ENCODE assay signal across 16 mouse cellular contexts in genomic region chr8:122935912-122936311, GRCm38 (mm10).
DNase-seq lines count a peak whose midpoint lies in the region; ATAC-seq and TF ChIP-seq lines count a peak whose summit lies in the region.
"Had no signal": no experiment of that assay in that cellular context is flagged by ENCODE, and none has a peak within 500 bp of the region (broad histone marks: within the 10 kb centered on the region; RNA-seq: fewer than 3 reads in every experiment).

No protein-coding gene starts in this region.

- ATAC-seq in lung, postnatal 0 days = peak; percentile 61; the same call in 1 of the 2 replicates
- ATAC-seq: forebrain, embryonic 13.5 days; hindbrain, postnatal 0 days had no signal

- WGBS in lung, postnatal 0 days = 35% methylated on average over 3 of the region's 3 CpGs

- TF ChIP-seq CTCF in gastrocnemius, adult 2 months (IDR thresholded peaks at IDR 0.05) = no peak
- no peak for TF ChIP-seq CTCF in lung, postnatal 0 days (IDR thresholded peaks at IDR 0.05)
- TF ChIP-seq CTCF in embryonic fibroblast, embryonic 13.5 days (IDR thresholded peaks at IDR 0.05; ENCODE audit: borderline replicate concordance, insufficient read depth, low read length) = no peak

- TF ChIP-seq EP300 in lung, postnatal 0 days (IDR thresholded peaks at IDR 0.05) = peak; percentile 66

- DNase-seq in gastrocnemius, adult 2 months = no peak
- no peak for DNase-seq in gastrocnemius, postnatal 14 days
- peak; percentile 40 for DNase-seq in lung, postnatal 0 days (ENCODE audit: low spot score)
- no peak for DNase-seq in lung, postnatal 10 days
- no peak for DNase-seq in right cerebral cortex, postnatal 4 days
- DNase-seq: adrenal gland, postnatal 10 days; gastrocnemius, postnatal 10 days; heart, adult 2 months; heart, postnatal 14 days had no signal

- no peaks in the 10 kb centered on the region for H3K36me3 ChIP-seq in lung, postnatal 0 days (ENCODE audit: insufficient read depth, low read length)
- H3K36me3 ChIP-seq: embryonic facial prominence, embryonic 13.5 days; heart, embryonic 15.5 days had no signal

- intact Hi-C loops in gastrocnemius, adult 2 months (cut with DNase I) = no loop called here
- intact Hi-C loops in gastrocnemius, postnatal 14 days (cut with DNase I; ENCODE audit: low total_unique reads) = no loop called here

- 0 out of 2 replicates have a peak overlapping the region, but pooled peaks have one; percentile 6 for H3K27ac ChIP-seq in gastrocnemius, adult 2 months
- H3K27ac ChIP-seq in lung, postnatal 0 days (ENCODE audit: low read length) = 0 out of 2 replicates have a peak overlapping the region, but pooled peaks have one; percentile 29
- H3K27ac ChIP-seq in embryonic fibroblast, embryonic 13.5 days (ENCODE audit: insufficient read depth, low read length) = peak overlapping the region; percentile 8; the same call in 1 of the 2 replicates
- H3K27ac ChIP-seq: embryonic facial prominence, embryonic 13.5 days; heart, adult 2 months; heart, embryonic 15.5 days; hindbrain, postnatal 0 days had no signal

- no peak overlapping the region for H3K4me2 ChIP-seq in lung, postnatal 0 days (replicated peaks; ENCODE audit: low read depth, low read length)
- H3K4me2 ChIP-seq: embryonic facial prominence, embryonic 13.5 days; forebrain, embryonic 13.5 days; heart, embryonic 11.5 days; heart, embryonic 15.5 days had no signal

- H3K9me3 ChIP-seq in lung, postnatal 0 days (ENCODE audit: low read length) = no peaks in the 10 kb centered on the region
- H3K9me3 ChIP-seq: embryonic facial prominence, embryonic 13.5 days; forebrain, embryonic 13.5 days; heart, embryonic 15.5 days had no signal

- TF ChIP-seq POLR2A in embryonic fibroblast, embryonic 13.5 days (IDR thresholded peaks at IDR 0.05; ENCODE audit: low read depth, low read length) = no peak

- H3K4me1 ChIP-seq in lung, postnatal 0 days (ENCODE audit: insufficient read depth, low read depth, low read length) = peaks cover 25% of the 10 kb centered on the region; the same call in 1 of the 2 replicates
- peaks cover 29% of the 10 kb centered on the region for H3K4me1 ChIP-seq in embryonic fibroblast, embryonic 13.5 days (ENCODE audit: control insufficient read depth, insufficient read depth, low read length)

- no peak overlapping the region for H3K4me3 ChIP-seq in gastrocnemius, adult 2 months
- no peak overlapping the region for H3K4me3 ChIP-seq in lung, postnatal 0 days (ENCODE audit: low read depth, low read length)
- no peak overlapping the region for H3K4me3 ChIP-seq in embryonic fibroblast, embryonic 13.5 days (ENCODE audit: insufficient read depth, low read length)
- H3K4me3 ChIP-seq: embryonic facial prominence, embryonic 13.5 days; forebrain, embryonic 13.5 days; heart, adult 2 months; heart, embryonic 15.5 days had no signal

- no peaks in the 10 kb centered on the region for H3K27me3 ChIP-seq in lung, postnatal 0 days (replicated peaks; ENCODE audit: insufficient read depth, low read length)
- H3K27me3 ChIP-seq: CH12.LX; embryonic facial prominence, embryonic 13.5 days; forebrain, embryonic 13.5 days; heart, embryonic 15.5 days had no signal

- H3K9ac ChIP-seq in lung, postnatal 0 days (replicated peaks; ENCODE audit: low read depth) = no peak overlapping the region
- H3K9ac ChIP-seq: embryonic facial prominence, embryonic 13.5 days; forebrain, embryonic 13.5 days; heart, embryonic 15.5 days had no signal
